Mouse (Mus musculus) forebrain, embryonic 12.5 days (tissue): Measurements from ENCODE around the gene Tbce. TPM values are rescaled to one million over a fixed set of nuclear protein-coding genes. Genes with fewer than 3 reads are reported as not detected.
"Not testable (repeated sequence)": the region's sequence is repeated elsewhere in the genome, so short reads cannot be mapped to it uniquely, and the experiment has no call there.

Source experiments
- ATAC-seq: fragments of 200-750 bp; cut with Nextera tagmentation; 2 replicates; pipeline ENCODE4 v1.8.0; 2017; ENCODE audit warnings: moderate TSS enrichment; ENCODE audit not compliant: low FRiP score
- H3K27ac ChIP-seq: fragments of 300-500 bp; sonication (generic); 2 replicates; pipeline ENCODE4 v1.5.1; 2016; ENCODE audit warnings: mild to moderate bottlenecking
- H3K27me3 ChIP-seq: fragments of 300-500 bp; sonication (generic); 2 replicates; pipeline ENCODE4 v1.6.1; 2016; ENCODE audit warnings: mild to moderate bottlenecking
- H3K36me3 ChIP-seq: fragments of 300-500 bp; sonication (generic); replicated peaks from 2 replicates; pipeline ENCODE4 v1.6.1; 2016; ENCODE audit warnings: mild to moderate bottlenecking
- H3K4me1 ChIP-seq: fragments of 300-500 bp; sonication (generic); 2 replicates; pipeline ENCODE4 v1.6.1; 2016
- H3K4me2 ChIP-seq: fragments of 300-500 bp; sonication (generic); 2 replicates; pipeline ENCODE4 v1.6.1; 2016; ENCODE audit warnings: mild to moderate bottlenecking, moderate library complexity
- H3K4me3 ChIP-seq: fragments of 300-500 bp; sonication (generic); replicated peaks from 2 replicates; pipeline ENCODE4 v1.5.1; 2016; ENCODE audit warnings: mild to moderate bottlenecking
- H3K9ac ChIP-seq: fragments of 300-500 bp; sonication (generic); 2 replicates; pipeline ENCODE4 v1.6.1; 2016; ENCODE audit warnings: mild to moderate bottlenecking
- H3K9me3 ChIP-seq: fragments of 300-500 bp; sonication (generic); 2 replicates; pipeline ENCODE4 v1.6.1; 2016
- WGBS: fragments of 180-500 bp; shearing (Covaris S2); methylation state at CpG from one replicate; pipeline ENCODE4 v1.1.7; 2016; 5-methylcytosine and 5-hydroxymethylcytosine counted together
- polyA plus RNA-seq: library from polyadenylated mRNA; unstranded; fragments of >200 nt; fragmentation: Nextera tagmentation; extraction: Ambion mirVana; gene quantifications from 2 replicates; pipeline ENCODE4 v1.2.1, GENCODE M21; 2016

The Tbce gene
- polyA plus RNA-seq, 1 experiment from 2014 or later = 79.3 TPM

- Histone ChIP-seq H3K4me3 (no peak overlapping the region), H3K9ac (no peak overlapping the region), H3K9me3 (no peaks in the 10 kb centered on the region), H3K4me1 (no peaks in the 10 kb centered on the region), H3K4me2 (no peak overlapping the region), H3K36me3 (peaks cover 27% of the 10 kb centered on the region), H3K27ac (no peak overlapping the region), H3K27me3 (no peaks in the 10 kb centered on the region)
- 94% methylated on average over 6 of the region's 6 CpGs for WGBS
- ATAC-seq = no peak
Observed at GRCm38 (mm10) chr13:14026154-14026820, 13.2 kb downstream of the Tbce start.

- WGBS = 94% methylated on average over 6 of the region's 6 CpGs
- Histone ChIP-seq H3K4me2 (no peak overlapping the region), H3K4me1 (no peaks in the 10 kb centered on the region), H3K27ac (no peak overlapping the region), H3K9me3 (no peaks in the 10 kb centered on the region), H3K9ac (no peak overlapping the region), H3K36me3 (peaks cover 27% of the 10 kb centered on the region), H3K27me3 (no peaks in the 10 kb centered on the region), H3K4me3 (no peak overlapping the region)
- no peak for ATAC-seq
Observed at GRCm38 (mm10) chr13:14025554-14025953, 13.9 kb downstream of the Tbce start.

DNA sequence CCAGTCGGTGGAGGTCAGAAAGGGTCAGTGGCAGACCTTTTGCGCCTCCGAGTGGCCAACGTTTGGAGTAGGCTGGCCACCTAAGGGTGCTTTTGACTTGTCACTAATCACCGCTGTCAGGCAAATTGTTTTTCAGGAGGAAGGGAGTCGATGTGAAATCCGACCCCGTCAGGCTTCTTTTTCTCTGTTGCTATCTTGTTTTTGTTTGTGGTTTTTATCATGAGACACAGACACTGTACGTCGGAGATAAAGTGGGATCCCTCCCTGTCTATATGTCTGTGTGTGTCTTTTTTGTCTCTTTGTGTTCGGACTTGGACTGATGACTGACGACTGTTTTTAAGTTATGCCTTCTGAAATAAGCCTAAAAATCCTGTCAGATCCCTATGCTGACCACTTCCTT lies 18.0 kb downstream of the Tbce start:
- not testable (repeated sequence) for ATAC-seq, H3K9ac ChIP-seq, H3K4me3 ChIP-seq, H3K27me3 ChIP-seq, H3K27ac ChIP-seq, H3K4me2 ChIP-seq, H3K4me1 ChIP-seq, H3K9me3 ChIP-seq
- peaks cover 32% of the 10 kb centered on the region for H3K36me3 ChIP-seq
- WGBS = 88% methylated on average over 12 of the region's 12 CpGs

DNA sequence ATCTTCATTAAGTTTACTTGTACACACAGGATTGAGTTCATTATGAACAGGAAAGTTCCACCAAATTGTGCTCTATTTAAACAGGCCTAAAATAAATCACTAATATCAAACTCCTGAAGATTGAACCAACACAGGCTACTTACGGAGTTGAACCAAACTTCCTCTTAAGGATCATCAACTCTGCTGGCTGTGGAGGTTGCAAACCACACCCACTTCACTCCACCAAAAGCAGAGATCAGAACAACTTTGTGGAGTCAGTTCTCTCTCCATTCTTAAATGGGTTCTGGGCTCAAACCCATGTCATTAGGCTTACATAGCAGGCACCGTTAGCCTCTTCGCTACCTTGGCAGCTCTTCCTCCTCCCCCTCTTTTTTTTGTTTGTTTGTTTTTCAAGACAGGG lies 20.6 kb downstream of the Tbce start:
- Histone ChIP-seq H3K27ac (no peak overlapping the region), H3K9ac (no peak overlapping the region), H3K4me3 (no peak overlapping the region), H3K9me3 (no peaks in the 10 kb centered on the region), H3K4me1 (no peaks in the 10 kb centered on the region), H3K4me2 (no peak overlapping the region), H3K36me3 (peaks cover 40% of the 10 kb centered on the region), H3K27me3 (no peaks in the 10 kb centered on the region)
- 96% methylated on average over 3 of the region's 3 CpGs for WGBS
- ATAC-seq = no peak

- Histone ChIP-seq H3K27ac (no peak overlapping the region), H3K9me3 (no peaks in the 10 kb centered on the region), H3K4me3 (no peak overlapping the region), H3K36me3 (peaks cover 44% of the 10 kb centered on the region), H3K27me3 (no peaks in the 10 kb centered on the region), H3K9ac (no peak overlapping the region), H3K4me2 (no peak overlapping the region), H3K4me1 (no peaks in the 10 kb centered on the region)
- ATAC-seq = no peak
Observed at GRCm38 (mm10) chr13:14018283-14018682, 21.2 kb downstream of the Tbce start.

GRCm38 (mm10) chr13:14015609-14016008 lies 23.8 kb downstream of the Tbce start:
- Histone ChIP-seq H3K4me1 (no peaks in the 10 kb centered on the region), H3K36me3 (peaks cover 62% of the 10 kb centered on the region), H3K4me3 (no peak overlapping the region), H3K27me3 (no peaks in the 10 kb centered on the region), H3K27ac (no peak overlapping the region), H3K4me2 (no peak overlapping the region), H3K9ac (no peak overlapping the region), H3K9me3 (no peaks in the 10 kb centered on the region)
- 91% methylated on average over 6 of the region's 6 CpGs for WGBS
- ATAC-seq = no peak

DNA sequence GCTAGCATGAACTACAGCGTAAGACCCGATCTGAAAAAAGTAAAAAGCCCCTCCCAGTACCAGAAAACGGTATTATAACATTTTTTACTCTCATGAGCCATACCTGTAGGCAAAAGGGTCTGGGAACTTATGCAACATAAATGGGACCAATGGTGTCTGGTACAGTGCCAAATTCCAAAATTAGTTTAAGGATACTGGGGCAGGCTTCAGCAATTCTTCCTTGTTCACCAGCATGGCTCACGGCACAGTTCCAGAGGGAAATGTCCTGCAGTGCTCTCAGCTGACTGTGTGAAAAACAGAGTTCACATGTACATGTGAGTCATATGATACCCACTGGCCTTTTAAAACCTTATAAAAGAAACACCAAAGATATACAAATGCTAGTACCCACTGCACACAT lies 24.9 kb downstream of the Tbce start:
- Histone ChIP-seq H3K4me2 (no peak overlapping the region), H3K36me3 (peaks cover 63% of the 10 kb centered on the region), H3K9ac (no peak overlapping the region), H3K4me1 (no peaks in the 10 kb centered on the region), H3K4me3 (no peak overlapping the region), H3K9me3 (no peaks in the 10 kb centered on the region), H3K27me3 (no peaks in the 10 kb centered on the region), H3K27ac (no peak overlapping the region)
- WGBS = 95% methylated on average over 4 of the region's 4 CpGs
- no peak for ATAC-seq

GRCm38 (mm10) chr13:14014001-14014400 lies 25.4 kb downstream of the Tbce start:
- no peak for ATAC-seq
- 91% methylated on average over 2 of the region's 2 CpGs for WGBS

DNA sequence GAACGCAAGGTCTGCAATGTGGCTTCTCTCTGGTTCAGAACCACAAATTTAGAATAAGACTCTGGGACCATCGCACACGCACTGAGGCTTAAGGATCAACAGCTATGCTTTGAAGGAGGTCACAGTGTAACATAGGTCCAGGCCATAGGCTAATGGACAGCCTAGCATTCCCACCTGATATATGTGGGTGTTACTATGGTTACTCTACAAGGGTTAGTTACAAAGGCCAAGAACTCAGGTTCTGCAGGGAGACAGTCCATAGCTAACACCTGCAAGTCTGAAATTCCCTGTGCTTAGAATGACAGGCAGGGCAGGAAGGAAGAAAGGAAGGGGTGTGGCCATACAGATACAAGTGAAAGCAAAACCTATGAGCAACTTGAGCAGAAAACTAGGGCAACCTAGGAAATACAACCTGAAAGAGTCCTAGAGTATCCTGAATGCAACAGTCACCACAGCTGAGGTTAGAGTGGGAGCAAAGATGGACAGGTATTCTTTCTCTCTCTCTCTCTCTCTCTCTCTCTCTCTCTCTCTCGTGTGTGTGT lies 27.9 kb downstream of the Tbce start:
- H3K27ac ChIP-seq = no peak overlapping the region
- WGBS = 94% methylated on average over 4 of the region's 4 CpGs
- H3K27me3 ChIP-seq = no peaks in the 10 kb centered on the region
- no peak overlapping the region for H3K9ac ChIP-seq
- H3K4me1 ChIP-seq = no peaks in the 10 kb centered on the region
- peaks cover 50% of the 10 kb centered on the region for H3K36me3 ChIP-seq
- no peak overlapping the region for H3K4me3 ChIP-seq
- H3K9me3 ChIP-seq = no peaks in the 10 kb centered on the region
- no peak for ATAC-seq
- H3K4me2 ChIP-seq = no peak overlapping the region

More at GRCm38 (mm10) chr13:14014001-14014400, 25.4 kb downstream of the Tbce start:
- H3K4me3 ChIP-seq = no peak overlapping the region
- no peak overlapping the region for H3K9ac ChIP-seq
- no peaks in the 10 kb centered on the region for H3K9me3 ChIP-seq
- H3K4me2 ChIP-seq = no peak overlapping the region
- no peak overlapping the region for H3K27ac ChIP-seq
- H3K4me1 ChIP-seq = no peaks in the 10 kb centered on the region
- peaks cover 62% of the 10 kb centered on the region for H3K36me3 ChIP-seq
- H3K27me3 ChIP-seq = no peaks in the 10 kb centered on the region

GRCm38 (mm10) chr13:14006056-14006455 lies 33.4 kb downstream of the Tbce start:
- H3K4me1 ChIP-seq = no peaks in the 10 kb centered on the region
- H3K4me3 ChIP-seq = no peak overlapping the region
- no peak overlapping the region for H3K9ac ChIP-seq
- WGBS = 76% methylated on average over 2 of the region's 2 CpGs
- peaks cover 60% of the 10 kb centered on the region for H3K36me3 ChIP-seq
- ATAC-seq = no peak
- no peak overlapping the region for H3K27ac ChIP-seq
- no peak overlapping the region for H3K4me2 ChIP-seq
- no peaks in the 10 kb centered on the region for H3K9me3 ChIP-seq
- no peaks in the 10 kb centered on the region for H3K27me3 ChIP-seq

GRCm38 (mm10) chr13:14004999-14005398 lies 34.4 kb downstream of the Tbce start:
- H3K9me3 ChIP-seq = no peaks in the 10 kb centered on the region
- no peak for ATAC-seq
- no peak overlapping the region for H3K4me3 ChIP-seq
- H3K9ac ChIP-seq = no peak overlapping the region
- H3K27ac ChIP-seq = no peak overlapping the region
- WGBS = 96% methylated on average over 5 of the region's 5 CpGs
- H3K27me3 ChIP-seq = no peaks in the 10 kb centered on the region
- H3K36me3 ChIP-seq = peaks cover 70% of the 10 kb centered on the region
- H3K4me1 ChIP-seq = no peaks in the 10 kb centered on the region
- H3K4me2 ChIP-seq = no peak overlapping the region

DNA sequence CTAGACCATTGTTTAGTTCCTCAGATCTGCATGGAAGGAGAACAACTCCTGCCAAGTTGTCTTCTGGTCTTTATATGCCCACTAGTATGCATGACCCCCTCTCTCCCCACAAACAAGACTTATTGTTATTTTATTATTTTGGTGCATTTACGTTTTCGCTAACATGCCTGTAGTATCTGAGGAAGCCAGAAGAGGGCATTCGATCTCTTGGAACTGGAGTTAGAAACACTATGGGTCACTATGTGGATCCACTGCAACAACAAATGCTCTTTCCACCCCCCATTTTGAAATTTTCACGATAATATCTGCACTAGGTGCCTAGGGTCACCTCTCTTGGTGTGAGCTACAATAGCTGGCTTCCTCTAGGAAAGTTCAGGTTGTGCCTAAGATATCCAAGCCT lies 35.4 kb downstream of the Tbce start:
- Histone ChIP-seq H3K36me3 (peaks cover 72% of the 10 kb centered on the region), H3K27me3 (no peaks in the 10 kb centered on the region), H3K9ac (no peak overlapping the region), H3K4me3 (no peak overlapping the region), H3K9me3 (no peaks in the 10 kb centered on the region), H3K27ac (no peak overlapping the region), H3K4me1 (no peaks in the 10 kb centered on the region), H3K4me2 (no peak overlapping the region)
- no peak for ATAC-seq
- WGBS = 83% methylated on average over 4 of the region's 4 CpGs

DNA sequence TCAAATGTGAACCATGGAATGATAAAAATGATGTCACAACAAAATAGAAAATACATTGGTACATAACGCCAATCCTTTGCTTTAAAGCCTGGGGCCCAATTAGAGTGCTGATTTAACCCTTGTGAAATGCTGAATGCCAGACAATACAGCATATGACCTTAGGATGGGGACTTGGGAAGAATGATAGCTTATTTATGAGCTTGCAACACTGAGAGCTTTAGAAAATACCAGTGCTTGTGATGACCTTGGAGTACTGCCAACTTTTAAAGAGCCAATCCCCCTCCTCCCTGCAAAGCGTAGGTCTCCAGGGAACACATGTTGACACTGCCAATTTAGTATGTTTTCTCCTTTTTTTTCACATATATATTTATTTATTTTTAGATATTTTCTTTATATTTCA lies 36.7 kb downstream of the Tbce start:
- ATAC-seq = no peak
- Histone ChIP-seq H3K4me3 (no peak overlapping the region), H3K36me3 (peaks cover 77% of the 10 kb centered on the region), H3K4me1 (no peaks in the 10 kb centered on the region), H3K9ac (no peak overlapping the region), H3K4me2 (no peak overlapping the region), H3K9me3 (no peaks in the 10 kb centered on the region), H3K27ac (no peak overlapping the region), H3K27me3 (no peaks in the 10 kb centered on the region)
- WGBS = 77% methylated on average over 2 of the region's 2 CpGs
